Mouse (Mus musculus): ENCODE data around the gene Opcml.

GRCm38 (mm10) chr9:28303659-28304058 is 513.1 kb downstream of the Opcml start:
- no peak for TF ChIP-seq USF1 (IDR thresholded peaks at IDR 0.05; ENCODE audit: low read depth)
- TF ChIP-seq CTCF (IDR thresholded peaks at IDR 0.05; ENCODE audit: control insufficient read depth, insufficient read depth, insufficient read length): no peak
- TF ChIP-seq MAX (IDR thresholded peaks at IDR 0.05): no peak
- no peak for TF ChIP-seq MYOD1 (IDR thresholded peaks at IDR 0.05; ENCODE audit: control insufficient read depth, insufficient read length, low read depth)
- TF ChIP-seq MYOG (IDR thresholded peaks at IDR 0.05; ENCODE audit: control insufficient read depth, extremely low read depth, insufficient read length): no peak
